Mouse (Mus musculus) spleen, adult 2 months (tissue): ENCODE measurements around the gene Ppp1r3g.
"Not testable (repeated sequence)": the region's sequence is repeated elsewhere in the genome, so short reads cannot be mapped to it uniquely, and the experiment has no call there.

ENCODE experiments used
- CTCF ChIP-seq: fragments of 200-500 bp; IDR thresholded peaks from 2 replicates; pipeline ENCODE4 v1.5.1; 2011; ENCODE audit warnings: mild to moderate bottlenecking, inconsistent platforms; ENCODE audit not compliant: insufficient read depth, insufficient read length, insufficient replicate concordance; ENCODE audit errors: extremely low read depth
- POLR2A ChIP-seq: fragments of 200-500 bp; IDR thresholded peaks from 2 replicates; pipeline ENCODE4 v1.6.1; 2011; ENCODE audit warnings: low read depth, low read length, inconsistent platforms

GRCm38 (mm10) chr13:35991185-35991584, 32.5 kb downstream of the Ppp1r3g start:
- TF ChIP-seq CTCF, POLR2A: not testable (repeated sequence)
